Mouse (Mus musculus) lung, adult 10 weeks (tissue): ENCODE results near the gene Arhgef40. TPM values are rescaled to one million over a fixed set of nuclear protein-coding genes. Genes with fewer than 3 reads are reported as not detected.

Experiments
- polyA plus RNA-seq: library from polyadenylated mRNA; stranded (reverse); fragments of 350-450 nt; fragmentation: Illumina TruSeq; extraction: RNeasy Lipid Tissue Mini Kit (QIAGEN cat#74804); gene quantifications from one replicate; pipeline ENCODE4 v1.2.3, GENCODE M21; 2014; ENCODE audit warnings: low read depth, low replicate concordance; ENCODE audit not compliant: insufficient read depth

The Arhgef40 gene
- 27.4 TPM for polyA plus RNA-seq

DNA sequence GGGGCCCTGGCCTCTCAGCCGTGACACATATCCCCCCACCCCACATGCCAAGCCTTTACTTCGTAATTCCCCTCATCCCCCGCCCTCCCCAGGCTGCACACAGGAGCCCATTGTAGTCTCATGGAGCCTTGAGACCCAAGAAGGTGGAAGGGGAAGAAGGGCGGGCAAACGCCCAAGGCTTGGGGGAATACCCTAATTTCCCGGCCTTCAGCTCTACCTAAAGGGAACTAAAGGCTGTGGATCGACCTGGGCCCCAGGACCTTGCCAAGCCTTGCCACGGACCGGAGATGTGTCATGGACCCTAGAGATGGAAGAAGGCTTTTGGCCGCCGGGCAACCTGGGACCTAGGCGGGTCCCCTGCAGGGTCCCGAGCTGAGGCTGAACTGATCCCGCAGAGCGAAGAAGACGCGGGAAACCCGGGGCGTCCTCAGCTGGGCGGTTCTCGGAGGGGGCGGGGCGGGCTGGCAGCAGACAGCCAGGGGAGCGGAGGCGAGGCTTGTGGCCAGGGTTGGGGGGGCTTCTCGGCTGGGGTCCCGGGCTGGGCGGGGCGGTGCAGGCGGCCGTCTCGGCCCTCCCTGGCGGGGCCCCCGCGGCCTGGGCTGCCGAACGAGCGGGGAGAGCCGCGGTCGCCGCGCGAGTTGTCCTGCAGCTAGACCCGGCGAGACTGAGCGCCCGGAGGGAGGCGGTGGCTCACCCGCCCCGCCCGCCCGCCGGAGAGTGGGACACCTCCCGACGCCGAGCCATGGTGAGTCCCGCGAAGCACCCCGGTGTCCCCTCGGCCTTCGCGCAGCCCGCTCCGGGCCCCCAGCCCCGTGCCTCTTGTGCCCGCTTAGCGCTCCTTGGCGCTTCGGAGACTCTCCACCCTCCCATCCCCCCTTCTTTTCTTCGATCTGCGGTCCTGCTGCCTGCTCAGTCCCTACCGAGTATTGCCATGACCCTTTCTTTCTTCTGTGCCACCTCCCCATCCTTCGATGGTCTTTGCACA, at the start of gene Arhgef40:
Gene Arhgef40 (plus strand): TSS at position 473 of the 985 bp plus-strand sequence.

DNA sequence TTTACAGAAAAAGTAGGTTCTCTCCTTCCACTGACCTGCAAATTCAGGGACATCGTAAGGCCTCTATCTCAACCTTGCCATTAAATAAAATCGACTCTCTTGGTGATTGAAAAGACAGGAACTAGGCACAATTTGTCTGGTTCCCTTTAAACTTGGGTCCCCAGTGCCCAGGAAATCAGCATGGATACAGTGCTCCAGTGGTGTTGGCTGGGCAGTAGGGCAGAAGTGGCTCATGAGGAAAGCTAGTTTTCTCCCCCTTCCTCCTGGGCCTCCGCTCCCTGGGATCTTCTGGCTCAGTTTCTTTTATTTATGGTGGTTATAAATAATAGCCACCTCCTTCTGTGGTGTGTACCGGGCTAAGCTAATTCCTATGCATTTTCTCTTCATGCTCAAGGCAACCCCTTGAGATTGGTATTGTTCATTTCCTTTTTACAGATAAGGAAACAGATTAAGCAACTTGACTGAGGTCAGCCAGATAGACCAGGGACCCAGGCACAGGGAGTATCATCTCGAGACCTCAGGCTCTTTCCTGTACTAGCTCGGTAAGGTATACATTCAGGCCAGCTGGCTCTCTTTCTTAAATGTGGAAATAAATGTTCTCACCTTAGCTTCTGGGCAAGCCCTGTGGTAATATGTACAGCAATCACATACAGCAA, 31.1 kb downstream of the Arhgef40 start, which contains the start of gene Tmem253:
Gene Tmem253 (plus strand): TSS at position 214 of the 656 bp plus-strand sequence.

GRCm38 (mm10) chr14:52020486-52021137, 36.1 kb downstream of the Arhgef40 start, which contains the start of gene Zfp219:
Zfp219 (minus strand) TSS chr14:52020733.

DNA sequence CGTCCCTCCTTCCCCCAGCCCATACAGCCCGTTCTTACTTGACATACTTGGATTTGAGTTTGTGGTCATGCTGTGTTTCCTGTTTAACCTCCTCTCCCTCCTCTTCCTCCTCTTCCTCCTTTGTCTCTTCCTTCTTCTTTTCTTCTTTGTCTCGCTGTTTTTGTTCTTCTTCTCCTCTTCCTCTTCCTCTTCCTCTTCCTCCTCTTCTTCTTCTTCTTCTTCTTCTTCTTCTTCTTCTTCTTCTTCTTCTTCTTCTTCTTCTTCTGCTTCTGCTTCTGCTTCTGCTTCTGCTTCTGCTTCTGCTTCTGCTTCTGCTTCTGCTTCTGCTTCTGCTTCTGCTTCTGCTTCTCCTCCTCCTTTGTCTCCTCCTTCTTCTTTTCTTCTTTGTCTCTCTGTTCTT, 57.8 kb downstream of the Arhgef40 start, which contains the start of gene Olfr221:
Gene Olfr221 (minus strand): TSS at position 101 of the 400 bp plus-strand sequence.

Other genes starting within 250 kb of the Arhgef40 start
- not detected for gene Ang4, start 211.1 kb upstream of the Arhgef40 start, polyA plus RNA-seq
- not detected for gene AY358078, start 184.7 kb upstream of the Arhgef40 start, polyA plus RNA-seq
- gene Ear6, start 131.0 kb upstream of the Arhgef40 start, polyA plus RNA-seq, result 0.64 TPM
- 14.0 TPM for gene Mettl17, start 99.9 kb upstream of the Arhgef40 start, polyA plus RNA-seq
- 1.9 TPM for gene Slc39a2, start 91.8 kb upstream of the Arhgef40 start, polyA plus RNA-seq
- 80.7 TPM for gene Ndrg2, start 70.6 kb upstream of the Arhgef40 start, polyA plus RNA-seq
- gene Tppp2, start 66.3 kb upstream of the Arhgef40 start, polyA plus RNA-seq, result not detected
- not detected for gene Rnase13, start 61.9 kb upstream of the Arhgef40 start, polyA plus RNA-seq
- gene Tmem253, start 30.9 kb downstream of the Arhgef40 start, polyA plus RNA-seq, result 0.62 TPM
- 23.2 TPM for gene Zfp219, start 36.0 kb downstream of the Arhgef40 start, polyA plus RNA-seq
- gene Olfr221, start 57.7 kb downstream of the Arhgef40 start, polyA plus RNA-seq, result not detected
- 154 TPM for gene Hnrnpc, start 119.3 kb downstream of the Arhgef40 start, polyA plus RNA-seq
- gene Rpgrip1, start 126.0 kb downstream of the Arhgef40 start, polyA plus RNA-seq, result 2.1 TPM
- 16.2 TPM for gene Supt16, start 212.7 kb downstream of the Arhgef40 start, polyA plus RNA-seq